Mouse (Mus musculus) left cerebral cortex, adult 11 months (tissue): ENCODE measurements around the gene Gpr18.

ENCODE experiments used
- DNase-seq: peaks from one replicate; pipeline ENCODE4 v3.0.0; 2022; ENCODE audit warnings: low spot score

Gene Gpr18

DNA sequence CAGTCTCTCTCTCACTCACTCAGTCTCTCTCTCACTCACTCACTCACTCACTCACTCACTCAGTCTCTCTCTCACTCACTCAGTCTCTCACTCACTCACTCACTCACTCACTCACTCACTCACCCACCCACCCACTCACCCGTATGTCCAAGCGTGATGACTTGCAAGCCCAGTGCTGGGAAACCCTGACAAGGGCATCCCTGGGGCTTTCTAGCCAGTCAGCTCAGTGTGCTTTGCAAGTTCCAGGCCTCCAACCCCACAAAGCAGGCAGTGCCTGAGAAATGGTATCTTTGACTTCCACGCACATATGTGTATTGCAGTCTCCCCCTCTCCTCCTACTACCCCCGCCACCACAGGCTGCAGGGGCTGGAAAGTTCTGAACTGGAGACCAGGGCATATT, 6.4 kb upstream of the Gpr18 start:
- DNase-seq: no peak

DNA sequence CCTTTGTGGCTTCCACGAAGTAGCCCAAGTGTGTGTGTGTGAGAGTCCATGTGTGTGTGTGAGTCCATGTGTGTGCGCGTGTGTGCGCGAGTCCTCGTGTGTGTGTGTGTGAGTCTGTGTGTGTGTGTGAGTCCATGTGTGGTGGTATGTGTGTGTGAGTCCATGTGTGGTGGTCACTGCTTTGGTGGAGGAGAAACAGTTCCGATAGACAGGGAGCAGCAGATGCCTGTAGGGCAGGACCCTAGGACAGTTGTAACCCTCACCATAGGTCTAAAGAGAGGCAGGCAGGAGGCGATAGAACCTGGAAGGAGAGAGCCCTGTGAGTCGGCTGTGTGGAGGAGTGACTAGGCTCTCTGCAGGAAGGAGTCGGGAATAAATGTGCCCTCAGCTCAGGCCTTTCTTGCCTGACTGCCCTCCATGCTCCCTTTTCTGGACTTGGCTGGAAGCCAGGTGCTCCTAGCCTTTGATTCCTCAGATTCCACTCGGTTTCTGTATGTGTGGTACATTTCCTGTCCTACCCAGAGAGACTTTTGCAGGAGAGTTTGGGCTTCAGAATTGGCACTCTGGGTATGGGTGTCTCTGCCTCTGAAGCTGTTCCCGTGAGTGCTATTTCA, 5.0 kb upstream of the Gpr18 start:
- DNase-seq: no peak

- no peak for DNase-seq
Measured at GRCm38 (mm10) chr14:121919752-121920151, 4.2 kb upstream of the Gpr18 start.

GRCm38 (mm10) chr14:121918266-121918665, 2.7 kb upstream of the Gpr18 start:
- no peak for DNase-seq

GRCm38 (mm10) chr14:121916311-121917094, 922 bp upstream of the Gpr18 start:
- no peak for DNase-seq

DNA sequence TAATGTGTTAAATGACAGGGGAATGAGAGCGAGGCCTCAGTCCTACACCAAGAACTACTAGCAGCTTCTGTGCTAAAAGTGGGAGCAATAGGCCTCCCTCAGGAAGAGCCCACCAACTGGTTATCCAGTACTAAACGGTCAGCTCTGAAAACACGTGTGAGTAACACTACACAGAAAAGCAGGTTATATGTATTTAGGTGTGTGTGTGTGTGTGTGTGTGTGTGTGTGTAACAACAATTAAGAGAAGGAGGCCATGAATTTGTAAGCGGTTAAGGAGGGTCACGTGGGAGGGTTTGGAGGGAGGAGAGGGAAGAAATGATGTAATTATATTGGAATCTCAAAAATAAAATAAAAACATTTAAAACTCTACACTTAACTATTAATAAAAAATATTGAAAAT, 438 bp downstream of the Gpr18 start:
- no peak for DNase-seq

DNA sequence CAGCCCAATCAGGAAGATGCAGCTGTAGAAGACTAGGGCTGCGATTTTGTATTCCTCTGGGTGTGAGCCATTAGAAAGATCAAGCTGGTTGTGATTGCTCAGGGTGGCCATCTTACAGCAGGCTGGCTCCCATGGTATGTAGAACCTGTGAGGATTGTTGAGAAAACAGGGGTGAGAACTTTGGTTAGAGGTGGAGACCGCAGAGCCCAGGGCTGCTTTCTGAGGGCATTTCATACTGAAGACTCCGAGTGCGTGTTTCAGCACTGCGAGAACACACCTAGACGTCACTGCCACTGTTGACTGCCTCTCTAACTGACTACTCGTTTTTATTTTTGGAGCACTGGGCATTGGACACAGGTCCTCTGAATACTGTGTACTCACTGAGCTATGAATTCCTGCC, 3.1 kb downstream of the Gpr18 start:
- DNase-seq: no peak

- no peak for DNase-seq
Measured at GRCm38 (mm10) chr14:121909868-121910267, 5.7 kb downstream of the Gpr18 start.

DNA sequence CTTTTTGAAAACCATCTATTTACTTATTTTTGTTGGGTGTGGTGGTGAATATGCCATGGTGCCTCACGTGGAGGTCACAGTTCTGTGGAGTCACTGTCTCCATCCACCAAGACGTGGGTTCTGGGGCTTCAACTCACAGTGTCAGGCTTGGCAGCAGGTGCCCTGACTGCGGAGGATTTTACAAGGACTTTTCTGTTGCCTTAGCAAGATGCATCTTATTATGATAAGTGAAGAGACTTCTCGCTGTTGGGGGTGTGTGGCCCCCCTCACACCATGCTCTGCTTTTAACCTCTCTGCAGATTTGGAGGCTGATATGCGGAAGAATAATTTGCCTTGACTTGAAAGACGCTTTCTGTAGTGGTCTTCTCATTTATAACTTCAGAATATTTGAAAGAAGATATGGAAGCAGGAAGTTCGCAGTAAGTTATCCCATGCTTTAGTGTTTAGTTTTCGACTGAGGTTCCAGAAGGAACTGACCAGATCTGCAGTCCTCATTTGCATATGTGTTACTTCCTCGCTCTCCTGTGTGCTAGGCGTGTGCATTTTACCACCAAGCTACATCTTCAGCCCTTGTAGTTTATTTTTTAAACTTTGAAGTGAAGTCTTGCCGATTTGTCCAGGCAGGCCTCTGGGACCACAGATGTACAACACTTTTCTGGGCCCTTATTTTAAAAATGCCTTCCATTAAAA, 8.4 kb downstream of the Gpr18 start:
- DNase-seq: no peak

- DNase-seq: no peak
Measured at GRCm38 (mm10) chr14:121906341-121906991, 9.1 kb downstream of the Gpr18 start.

GRCm38 (mm10) chr14:121904754-121905153, 10.8 kb downstream of the Gpr18 start:
- DNase-seq: no peak

DNA sequence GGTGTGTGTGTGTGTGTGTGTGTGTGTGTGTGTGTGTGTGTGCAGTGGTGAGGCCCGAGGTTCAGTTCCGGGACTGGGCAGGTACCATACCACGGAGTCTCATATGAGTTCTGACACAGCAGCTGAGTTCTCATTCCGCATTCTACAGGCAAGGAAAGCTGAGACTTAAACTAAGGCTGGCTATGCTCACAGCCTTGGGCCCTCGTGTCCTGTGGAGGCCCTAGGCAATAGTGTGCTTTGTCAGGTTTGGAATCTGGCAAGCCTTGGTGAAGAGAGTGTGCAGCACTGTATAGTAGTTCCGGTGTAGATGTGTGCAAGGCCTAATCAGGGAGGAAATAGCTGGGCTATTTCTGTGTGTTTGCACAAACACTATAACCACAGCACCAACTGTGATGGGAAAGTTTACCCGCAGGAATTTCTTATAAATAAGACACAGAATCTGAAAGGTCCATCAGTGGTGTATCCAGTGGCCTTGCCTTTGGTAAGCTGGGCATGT, 12.2 kb downstream of the Gpr18 start:
- DNase-seq: no peak

DNA sequence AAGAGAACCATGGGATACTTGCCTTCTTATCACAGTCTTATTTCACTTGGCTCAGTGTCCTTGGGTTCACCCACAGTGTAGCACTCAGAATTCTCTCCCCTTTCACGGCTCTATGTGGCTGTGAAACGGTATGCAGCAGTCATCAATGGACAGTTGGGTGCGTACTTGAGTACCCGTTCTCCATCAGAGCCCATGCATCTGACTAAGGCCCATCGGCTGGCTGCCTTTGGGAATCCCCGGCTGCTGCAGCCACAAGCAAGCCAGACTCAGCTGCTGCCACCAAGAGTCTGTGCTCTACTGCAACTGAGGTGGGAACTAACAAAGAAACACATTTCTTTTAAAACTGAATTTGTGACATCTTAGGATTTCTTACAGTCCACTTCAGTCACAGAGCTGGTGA, 14.1 kb downstream of the Gpr18 start:
- no peak for DNase-seq

DNA sequence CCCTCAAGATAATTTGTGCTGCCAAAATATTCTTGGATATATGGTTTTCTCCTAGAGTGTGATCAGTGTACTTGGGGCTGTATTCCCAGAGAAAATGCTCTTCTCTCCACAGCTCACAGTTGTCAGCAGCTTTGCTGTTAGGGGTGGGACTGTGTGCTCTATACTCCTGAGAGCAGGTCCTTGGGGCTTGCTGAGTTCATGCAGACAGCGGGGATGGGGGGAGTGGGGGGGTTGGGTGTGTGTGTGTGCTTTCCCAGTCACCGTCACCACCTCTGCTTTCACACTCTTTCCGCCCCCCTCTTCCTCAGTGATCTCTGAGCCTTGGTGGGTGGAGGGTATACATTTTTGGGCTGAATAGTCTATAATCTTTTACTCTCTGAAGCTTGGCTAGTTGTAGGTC, 16.5 kb downstream of the Gpr18 start:
- no peak for DNase-seq

DNA sequence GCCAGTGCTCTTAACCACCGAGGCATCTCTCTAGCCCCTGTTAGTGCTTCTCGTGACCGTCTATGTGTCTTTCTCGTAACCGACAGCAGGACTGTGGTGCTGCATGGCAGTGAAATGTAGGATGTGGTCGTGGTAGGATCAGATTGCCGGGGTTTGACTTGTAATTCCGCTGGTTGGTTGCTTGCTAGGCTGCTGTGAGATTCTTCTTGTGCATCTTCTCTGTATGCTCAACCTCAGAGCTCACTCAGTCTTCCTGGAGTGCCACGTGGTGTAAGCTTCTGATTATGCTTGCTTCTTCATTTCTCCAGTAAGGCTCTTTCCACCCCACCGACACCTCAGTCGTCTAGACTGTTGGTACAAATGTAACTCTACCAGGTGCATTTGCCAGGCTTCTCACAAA, 17.1 kb downstream of the Gpr18 start:
- DNase-seq: no peak

DNA sequence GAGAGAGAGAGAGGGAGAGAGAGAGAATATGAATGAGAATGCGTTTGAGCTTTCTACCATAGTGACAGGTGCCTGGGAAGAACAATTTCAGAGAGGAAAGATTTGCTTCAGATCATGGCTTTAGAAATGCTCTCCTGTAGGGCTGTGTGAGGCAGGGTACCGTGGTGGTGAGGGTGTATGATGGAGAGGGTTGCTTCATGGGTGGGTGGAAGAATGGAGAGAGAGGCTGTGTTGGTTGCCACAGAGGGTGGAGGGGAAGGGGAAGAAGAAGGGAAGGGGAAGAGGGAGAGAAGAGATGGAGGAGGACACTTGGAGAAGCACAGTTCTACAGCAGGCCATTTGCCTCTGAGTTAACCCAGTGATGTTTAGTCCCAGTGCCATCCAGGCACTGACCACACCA, 17.8 kb downstream of the Gpr18 start:
- DNase-seq: no peak

- no peak for DNase-seq
Measured at GRCm38 (mm10) chr14:121896126-121897090, 19.2 kb downstream of the Gpr18 start.

GRCm38 (mm10) chr14:121895316-121895715, 20.3 kb downstream of the Gpr18 start:
- no peak for DNase-seq

GRCm38 (mm10) chr14:121894511-121895135, 21.0 kb downstream of the Gpr18 start:
- DNase-seq: no peak

DNA sequence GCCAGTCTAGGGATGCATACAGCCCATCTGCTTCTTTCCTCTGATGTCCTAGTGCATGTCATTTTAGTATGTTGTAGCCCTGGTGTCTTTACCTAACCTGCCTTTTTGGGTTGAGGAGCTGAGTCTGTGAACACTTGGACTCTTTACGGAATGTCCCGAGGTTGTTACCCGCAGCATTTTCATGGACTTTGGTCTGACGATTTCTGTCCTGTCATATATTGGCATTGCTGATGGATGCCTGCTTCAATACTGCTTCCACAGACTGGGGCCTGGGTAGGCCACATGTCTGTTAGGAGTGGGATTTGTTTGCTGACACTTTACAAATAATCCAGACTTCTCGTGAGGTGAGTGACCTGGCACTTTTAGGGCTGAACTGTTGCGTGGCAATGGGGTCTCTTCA, 21.8 kb downstream of the Gpr18 start:
- DNase-seq: no peak
